Mouse (Mus musculus) left cerebral cortex, postnatal 4 days (tissue): ENCODE measurements around the gene Olfr414. TPM values are rescaled to one million over a fixed set of nuclear protein-coding genes. Genes with fewer than 3 reads are reported as not detected.

Experiments used
- DNase-seq: peaks from one replicate; pipeline ENCODE4 v3.0.0-alpha.2; 2022
- intact Hi-C: fragments of 180-260 bp; cut with DNase I; formaldehyde crosslinking; loops from one replicate; pipeline ENCODE4 v1.15.1; 2025
- total RNA-seq, 2 experiments: library from RNA; stranded (reverse); gene quantifications; 2 replicates each; pipeline ENCODE4 v1.2.3; 2021

The Olfr414 gene
- total RNA-seq, result not detected

GRCm38 (mm10) chr1:174423764-174424163 lies at the start of gene Olfr414:
Gene Olfr414, plus strand, starts transcription at chr1:174424064.
- no peak for DNase-seq
- intact Hi-C loops, result no loop called here

GRCm38 (mm10) chr1:174390746-174391145 lies 33.1 kb upstream of the Olfr414 start, which contains the start of gene Olfr248:
Gene Olfr248, plus strand, starts transcription at chr1:174391046.
- DNase-seq, result no peak
- intact Hi-C loops, result no loop called here

GRCm38 (mm10) chr1:174422959-174423358 lies 905 bp upstream of the Olfr414 start:
- intact Hi-C loops, result no loop called here
- DNase-seq, result no peak

GRCm38 (mm10) chr1:174426180-174426986 lies 2.5 kb downstream of the Olfr414 start:
- no peak for DNase-seq
- intact Hi-C loops, result no loop called here

GRCm38 (mm10) chr1:174427402-174427801 lies 3.5 kb downstream of the Olfr414 start:
- intact Hi-C loops, result no loop called here
- no peak for DNase-seq

- no peak for DNase-seq
- intact Hi-C loops, result no loop called here
Observed at GRCm38 (mm10) chr1:174428407-174428806, 4.5 kb downstream of the Olfr414 start.

DNA sequence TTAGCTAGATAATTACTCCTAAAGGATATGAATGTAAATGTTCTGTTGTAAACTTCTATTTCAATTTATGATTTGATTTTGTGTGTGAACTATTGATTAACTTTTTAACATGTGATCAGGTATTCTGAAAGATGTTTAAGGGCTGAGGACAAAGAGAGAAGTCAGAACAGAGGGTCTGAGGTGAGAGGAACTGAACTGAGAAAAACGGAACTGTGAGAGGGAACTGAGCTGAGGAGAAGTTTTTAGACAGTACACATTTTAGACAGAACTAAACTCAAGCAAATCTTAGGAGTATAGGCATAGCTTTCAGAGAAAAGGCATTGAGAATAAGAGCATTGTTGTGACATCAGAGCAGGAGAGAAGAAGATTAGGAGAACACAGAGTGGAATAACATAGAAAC lies 10.3 kb downstream of the Olfr414 start:
- intact Hi-C loops, result no loop called here
- no peak for DNase-seq

GRCm38 (mm10) chr1:174441782-174442181 lies 17.9 kb downstream of the Olfr414 start, which contains the start of gene Olfr220:
Gene Olfr220, plus strand, starts transcription at chr1:174442082.
- intact Hi-C loops, result no loop called here
- no peak for DNase-seq

DNA sequence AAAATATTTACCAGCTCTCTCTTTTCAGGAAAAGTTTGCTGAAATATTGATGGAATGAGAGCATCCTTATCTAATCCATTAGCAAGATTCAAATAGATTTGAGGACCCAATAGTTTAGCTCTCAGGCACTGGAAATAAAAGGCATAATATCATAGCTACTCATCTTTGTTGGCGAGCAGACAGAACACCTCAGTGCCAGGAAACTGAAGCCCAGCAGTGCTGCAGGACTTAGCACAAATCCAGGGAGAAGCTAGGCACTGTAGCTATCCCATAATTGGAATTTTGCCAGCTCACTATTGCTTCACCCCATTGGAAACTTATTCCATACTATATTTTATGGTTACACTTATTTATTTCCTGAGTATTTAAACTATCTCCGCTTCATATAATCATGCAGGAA lies 31.2 kb downstream of the Olfr414 start:
- intact Hi-C loops, result no loop called here
- DNase-seq, result no peak

- DNase-seq, result no peak
- intact Hi-C loops, result loop anchor here (5.0 kb wide), 1 partner anchor 1008 kb away; no protein-coding TSS in a partner anchor
Observed at GRCm38 (mm10) chr1:174465385-174465784, 41.5 kb downstream of the Olfr414 start.

DNA sequence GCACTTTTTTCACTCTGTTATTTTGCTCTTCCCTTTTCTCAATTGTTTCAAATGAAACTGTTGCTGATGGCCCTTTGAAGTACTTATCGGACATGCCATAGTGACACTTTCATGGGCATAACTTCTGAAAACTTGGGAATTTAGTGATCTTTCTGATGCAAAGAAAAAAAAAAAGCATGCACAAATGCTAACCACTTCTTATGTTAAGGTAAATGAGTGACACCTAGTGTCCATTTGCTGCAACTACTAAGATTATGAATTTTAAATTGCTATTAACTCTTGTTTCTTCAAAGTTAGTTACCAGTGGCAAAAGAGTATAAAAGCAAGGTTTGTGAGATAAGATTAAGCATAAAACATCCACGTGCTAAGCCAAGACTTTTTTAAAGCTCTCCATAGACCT lies 42.4 kb downstream of the Olfr414 start:
- intact Hi-C loops, result loop anchor here (5.0 kb wide), 1 partner anchor 1009 kb away; no protein-coding TSS in a partner anchor
- no peak for DNase-seq

DNA sequence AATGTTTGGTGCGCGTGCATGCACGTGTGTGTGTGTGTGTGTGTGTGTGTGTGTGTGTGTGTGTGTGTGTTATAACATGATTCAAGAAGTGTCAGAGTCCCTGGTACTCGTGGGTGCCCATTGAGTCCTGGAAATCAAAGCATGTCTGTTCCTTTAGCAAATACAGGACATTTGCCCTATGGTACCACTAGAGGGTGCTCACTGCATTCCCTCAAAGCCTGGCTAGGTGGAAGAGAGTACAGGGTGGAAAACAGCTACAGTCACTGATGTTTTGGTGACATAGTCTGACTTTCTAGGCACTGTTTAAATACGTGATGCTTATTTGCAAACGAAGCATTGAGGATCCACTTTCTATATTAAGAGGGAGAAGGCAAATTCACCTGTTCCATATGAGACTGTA lies 45.9 kb downstream of the Olfr414 start:
- peak; percentile 45 for DNase-seq
- intact Hi-C loops, result loop anchor here (5.0 to 10.0 kb wide), 2 partner anchors 525 to 1012 kb away; no protein-coding TSS in a partner anchor

DNA sequence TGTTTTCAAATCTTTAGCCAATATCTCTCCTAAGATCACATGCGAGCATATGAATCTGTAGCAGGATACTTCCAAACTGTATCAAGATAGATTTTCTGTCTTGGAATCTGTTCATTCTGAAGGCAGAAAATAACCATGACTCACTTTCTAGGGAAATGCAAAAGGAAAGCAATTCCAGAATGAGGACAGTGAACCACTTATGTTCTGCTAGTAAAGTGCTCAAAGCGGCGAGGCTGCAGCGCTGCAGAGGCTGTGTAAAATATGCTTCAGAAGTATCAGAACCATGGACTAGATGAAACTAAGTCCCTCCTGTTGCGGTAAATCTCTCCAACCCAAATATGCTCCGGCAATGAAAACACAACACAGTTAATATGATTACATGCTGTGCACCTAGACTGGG lies 58.7 kb downstream of the Olfr414 start:
- intact Hi-C loops, result no loop called here
- DNase-seq, result no peak

Other genes with a start within 250 kb of the Olfr414 start
- not detected for gene Olfr419, start 172.0 kb upstream of the Olfr414 start, total RNA-seq
- not detected for gene Mptx1, start 93.5 kb upstream of the Olfr414 start, total RNA-seq
- not detected for gene Olfr417, start 58.9 kb upstream of the Olfr414 start, total RNA-seq
- not detected for gene Olfr248, start 33.0 kb upstream of the Olfr414 start, total RNA-seq
- not detected for gene Olfr220, start 18.0 kb downstream of the Olfr414 start, total RNA-seq
- 10 to 100 TPM; 44.4 to 46.6 TPM for gene Fmn2, start 77.8 kb downstream of the Olfr414 start, total RNA-seq